21 mouse cellular contexts compared by ENCODE assay signal in genomic region chr2:142712727-142713126, GRCm38 (mm10).
"Had no signal": no experiment of that assay in that cellular context is flagged by ENCODE, and none has a peak within 500 bp of the region (broad histone marks: within the 10 kb centered on the region; RNA-seq: fewer than 3 reads in every experiment).

No protein-coding gene starts in this region.

- H3K36me3 ChIP-seq: stomach, embryonic 15.5 days had no signal

- H3K27me3 ChIP-seq: limb, embryonic 12.5 days; limb, embryonic 15.5 days; liver, embryonic 13.5 days; midbrain, embryonic 13.5 days; neural tube, embryonic 12.5 days; neural tube, embryonic 15.5 days; stomach, embryonic 15.5 days had no signal

- H3K27ac ChIP-seq: kidney, postnatal 0 days; left cerebral cortex, adult 2 months; limb, embryonic 12.5 days; limb, embryonic 15.5 days; liver, embryonic 13.5 days; midbrain, embryonic 13.5 days; neural tube, embryonic 12.5 days; neural tube, embryonic 15.5 days; stomach, embryonic 15.5 days had no signal

- H3K9ac ChIP-seq: limb, embryonic 12.5 days; limb, embryonic 15.5 days; liver, embryonic 13.5 days; midbrain, embryonic 13.5 days; neural tube, embryonic 12.5 days; neural tube, embryonic 15.5 days; stomach, embryonic 15.5 days had no signal

- H3K9me3 ChIP-seq: limb, embryonic 12.5 days; limb, embryonic 15.5 days; liver, embryonic 13.5 days; midbrain, embryonic 13.5 days; neural tube, embryonic 12.5 days; neural tube, embryonic 15.5 days; stomach, embryonic 15.5 days had no signal

- ATAC-seq: intestine, postnatal 0 days; midbrain, embryonic 13.5 days had no signal

- H3K4me2 ChIP-seq: limb, embryonic 12.5 days; limb, embryonic 15.5 days; liver, embryonic 13.5 days; midbrain, embryonic 13.5 days; neural tube, embryonic 12.5 days; neural tube, embryonic 15.5 days; stomach, embryonic 15.5 days had no signal

- H3K4me3 ChIP-seq: left cerebral cortex, adult 2 months; limb, embryonic 12.5 days; limb, embryonic 15.5 days; liver, embryonic 13.5 days; midbrain, embryonic 13.5 days; neural tube, embryonic 12.5 days; neural tube, embryonic 15.5 days; stomach, embryonic 15.5 days had no signal

- DNase-seq: kidney, adult 2 months; kidney, postnatal 25 days; layer of hippocampus, postnatal 36 days; left cerebral cortex, postnatal 4 days; liver, embryonic 13.5 days; lung, adult 2 months; lung, postnatal 14 days; lung, postnatal 4 days; right cerebral cortex, adult 18-20 months; right cerebral cortex, postnatal 14 days; spleen, adult 18-20 months; thymus, postnatal 25 days had no signal

- H3K4me1 ChIP-seq: limb, embryonic 12.5 days; limb, embryonic 15.5 days; liver, embryonic 13.5 days; neural tube, embryonic 15.5 days; stomach, embryonic 15.5 days had no signal
